Mouse (Mus musculus) midbrain, embryonic 14.5 days (tissue): Measurements from ENCODE around the gene Tcp11. TPM values are rescaled to one million over a fixed set of nuclear protein-coding genes. Genes with fewer than 3 reads are reported as not detected.

Source experiments
- ATAC-seq: fragments of 200-750 bp; cut with Nextera tagmentation; 2 replicates; pipeline ENCODE4 v1.8.0; 2017; ENCODE audit warnings: moderate number of reproducible peaks, moderate library complexity; ENCODE audit not compliant: low FRiP score, low TSS enrichment
- DNase-seq: peaks from one replicate; pipeline ENCODE4 v3.0.0-alpha.2; 2015
- H3K27ac ChIP-seq: fragments of 300-500 bp; sonication (generic); replicated peaks from 2 replicates; pipeline ENCODE4 v1.5.1; 2014; ENCODE audit warnings: mild to moderate bottlenecking, low read depth, low read length, moderate library complexity
- H3K27me3 ChIP-seq: fragments of 300-500 bp; sonication (generic); 2 replicates; pipeline ENCODE4 v1.6.1; 2014; ENCODE audit warnings: low read length, control low read depth, mixed read lengths; ENCODE audit not compliant: control insufficient read depth, insufficient read depth
- H3K36me3 ChIP-seq: fragments of 300-500 bp; sonication (generic); 2 replicates; pipeline ENCODE4 v1.6.1; 2014; ENCODE audit warnings: low read length, control low read depth; ENCODE audit not compliant: control insufficient read depth, insufficient read depth
- H3K4me1 ChIP-seq: fragments of 300-500 bp; sonication (generic); 2 replicates; pipeline ENCODE4 v1.6.1; 2014; ENCODE audit warnings: mild to moderate bottlenecking, antibody characterized with exemption, low read length, control low read depth; ENCODE audit not compliant: control insufficient read depth, insufficient read depth
- H3K4me2 ChIP-seq: fragments of 300-500 bp; sonication (generic); 2 replicates; pipeline ENCODE4 v1.6.1; 2014; ENCODE audit warnings: mild to moderate bottlenecking, low read length, moderate library complexity
- H3K4me3 ChIP-seq: fragments of 300-500 bp; sonication (generic); replicated peaks from 2 replicates; pipeline ENCODE4 v1.5.1; 2014; ENCODE audit warnings: low read depth, low read length
- H3K9ac ChIP-seq: fragments of 300-500 bp; sonication (generic); replicated peaks from 2 replicates; pipeline ENCODE4 v1.6.1; 2014; ENCODE audit warnings: mild to moderate bottlenecking, low read length, moderate library complexity
- H3K9me3 ChIP-seq: fragments of 300-500 bp; sonication (generic); 2 replicates; pipeline ENCODE4 v1.6.1; 2016; ENCODE audit warnings: low read length, control low read depth, mixed read lengths; ENCODE audit not compliant: control insufficient read depth
- WGBS: fragments of 180-500 bp; shearing (Covaris S2); extraction: QIAGEN DNeasy Blood & Tissue Kit; methylation state at CpG from one replicate; pipeline ENCODE4 v1.1.7; 2014; 5-methylcytosine and 5-hydroxymethylcytosine counted together
- polyA plus RNA-seq: library from polyadenylated mRNA; unstranded; fragments of >200 nt; fragmentation: Nextera tagmentation; extraction: Ambion mirVana; gene quantifications from 2 replicates; pipeline ENCODE4 v1.2.1, GENCODE M21; 2014

The Tcp11 gene
- 0.88 and 1.1 TPM in 2 replicates for polyA plus RNA-seq

- Histone ChIP-seq H3K4me3 (peak within 1 kb of the TSS; percentile 55), H3K27me3 (0 out of 2 replicates have a peak, but pooled peaks cover 2% of the 10 kb centered on the region), H3K9ac (peak within 1 kb of the TSS; percentile 60), H3K36me3 (no peaks in the 10 kb centered on the region), H3K4me1 (0 out of 2 replicates have a peak, but pooled peaks cover 3% of the 10 kb centered on the region), H3K27ac (no peak within 1 kb of the TSS), H3K4me2 (peak within 1 kb of the TSS; percentile 99), H3K9me3 (no peaks in the 10 kb centered on the region)
- ATAC-seq (peak; percentile 89), DNase-seq (peak; percentile 90)
- WGBS: under 1% methylated on average over 51 of the region's 57 CpGs
Measured at GRCm38 (mm10) chr17:28080045-28080816, at the start of gene Tcp11. Tcp11 (minus strand) TSS chr17:28080639.

GRCm38 (mm10) chr17:28129796-28130195, 49.4 kb upstream of the Tcp11 start:
- H3K27ac ChIP-seq: no peak overlapping the region
- no peaks in the 10 kb centered on the region for H3K36me3 ChIP-seq
- ATAC-seq (no peak), DNase-seq (no peak)
- H3K9ac ChIP-seq: no peak overlapping the region
- WGBS: 91% methylated on average over 5 of the region's 5 CpGs
- no peaks in the 10 kb centered on the region for H3K4me1 ChIP-seq
- no peaks in the 10 kb centered on the region for H3K27me3 ChIP-seq
- H3K4me3 ChIP-seq: no peak overlapping the region
- no peaks in the 10 kb centered on the region for H3K9me3 ChIP-seq
- no peak overlapping the region for H3K4me2 ChIP-seq

GRCm38 (mm10) chr17:28124368-28124767, 43.9 kb upstream of the Tcp11 start:
- Histone ChIP-seq H3K4me1 (peaks cover 15% of the 10 kb centered on the region), H3K36me3 (no peaks in the 10 kb centered on the region), H3K9me3 (no peaks in the 10 kb centered on the region), H3K9ac (no peak overlapping the region), H3K4me2 (no peak overlapping the region), H3K4me3 (no peak overlapping the region), H3K27ac (no peak overlapping the region), H3K27me3 (no peaks in the 10 kb centered on the region)
- WGBS: 56% methylated on average over 8 of the region's 8 CpGs
- ATAC-seq: no peak
- no peak for DNase-seq

- Histone ChIP-seq H3K27ac (no peak overlapping the region), H3K27me3 (no peaks in the 10 kb centered on the region), H3K4me3 (no peak overlapping the region), H3K36me3 (no peaks in the 10 kb centered on the region), H3K9me3 (no peaks in the 10 kb centered on the region), H3K4me2 (0 out of 2 replicates have a peak overlapping the region, but pooled peaks have one; percentile 10), H3K4me1 (peaks cover 15% of the 10 kb centered on the region), H3K9ac (no peak overlapping the region)
- 4% methylated on average over 7 of the region's 7 CpGs for WGBS
- DNase-seq (peak; percentile 46), ATAC-seq (no peak)
Measured at GRCm38 (mm10) chr17:28123627-28124026, 43.2 kb upstream of the Tcp11 start.

GRCm38 (mm10) chr17:28122949-28123348, 42.5 kb upstream of the Tcp11 start:
- Histone ChIP-seq H3K4me1 (peaks cover 15% of the 10 kb centered on the region), H3K27me3 (no peaks in the 10 kb centered on the region), H3K27ac (no peak overlapping the region), H3K4me3 (no peak overlapping the region), H3K9me3 (no peaks in the 10 kb centered on the region), H3K4me2 (no peak overlapping the region), H3K9ac (no peak overlapping the region; the same call in 1 of the 2 replicates), H3K36me3 (no peaks in the 10 kb centered on the region)
- WGBS: 28% methylated on average over 13 of the region's 13 CpGs
- ATAC-seq: no peak
- DNase-seq: no peak

GRCm38 (mm10) chr17:28120460-28120859, 40.0 kb upstream of the Tcp11 start:
- Histone ChIP-seq H3K27me3 (no peaks in the 10 kb centered on the region), H3K36me3 (no peaks in the 10 kb centered on the region), H3K9ac (no peak overlapping the region), H3K4me3 (no peak overlapping the region), H3K4me2 (no peak overlapping the region), H3K4me1 (peaks cover 15% of the 10 kb centered on the region), H3K9me3 (no peaks in the 10 kb centered on the region), H3K27ac (no peak overlapping the region)
- 83% methylated on average over 5 of the region's 5 CpGs for WGBS
- ATAC-seq (no peak), DNase-seq (no peak)

GRCm38 (mm10) chr17:28117451-28118209, 37.2 kb upstream of the Tcp11 start:
- no peaks in the 10 kb centered on the region for H3K9me3 ChIP-seq
- WGBS: 59% methylated on average over 19 of the region's 19 CpGs
- H3K4me1 ChIP-seq: 0 out of 2 replicates have a peak, but pooled peaks cover under 1% of the 10 kb centered on the region
- H3K27ac ChIP-seq: no peak overlapping the region
- H3K27me3 ChIP-seq: no peaks in the 10 kb centered on the region
- ATAC-seq (no peak), DNase-seq (no peak)
- H3K4me2 ChIP-seq: no peak overlapping the region
- no peaks in the 10 kb centered on the region for H3K36me3 ChIP-seq
- no peak overlapping the region for H3K4me3 ChIP-seq
- no peak overlapping the region for H3K9ac ChIP-seq

- ATAC-seq (no peak), DNase-seq (peak; percentile 52)
- Histone ChIP-seq H3K9me3 (no peaks in the 10 kb centered on the region), H3K9ac (no peak overlapping the region), H3K27me3 (no peaks in the 10 kb centered on the region), H3K4me3 (no peak overlapping the region), H3K27ac (no peak overlapping the region), H3K4me2 (no peak overlapping the region), H3K36me3 (no peaks in the 10 kb centered on the region), H3K4me1 (no peaks in the 10 kb centered on the region)
- WGBS: 36% methylated on average over 9 of the region's 9 CpGs
Measured at GRCm38 (mm10) chr17:28116335-28116734, 35.9 kb upstream of the Tcp11 start.
